Mouse (Mus musculus): ENCODE results near the gene Tubb4b.

- no peak for TF ChIP-seq CTCF (IDR thresholded peaks at IDR 0.05; ENCODE audit: insufficient read depth, low read depth, low read length)
- TF ChIP-seq POLR2A (IDR thresholded peaks at IDR 0.05; ENCODE audit: insufficient read depth, low read depth, low read length): no peak
Observed at GRCm38 (mm10) chr2:25234050-25234449, 9.5 kb upstream of the Tubb4b start, which contains the start of gene Slc34a3.

Data from olfactory bulb, adult 2 months (tissue).